Mouse (Mus musculus) neural tube, embryonic 13.5 days (tissue): ENCODE measurements around the gene Egr2. TPM values are rescaled to one million over a fixed set of nuclear protein-coding genes. Genes with fewer than 3 reads are reported as not detected.

Source experiments
- ATAC-seq: fragments of 200-750 bp; cut with Nextera tagmentation; 2 replicates; pipeline ENCODE4 v1.8.0; 2017; ENCODE audit warnings: low read depth, mild to moderate bottlenecking, moderate TSS enrichment, moderate library complexity
- H3K27ac ChIP-seq: fragments of 300-500 bp; sonication (generic); replicated peaks from 2 replicates; pipeline ENCODE4 v1.5.1; 2015; ENCODE audit warnings: moderate library complexity, mild to moderate bottlenecking, inconsistent platforms
- H3K27me3 ChIP-seq: fragments of 300-500 bp; sonication (generic); 2 replicates; pipeline ENCODE4 v1.6.1; 2015; ENCODE audit warnings: mild to moderate bottlenecking, inconsistent platforms
- H3K36me3 ChIP-seq: fragments of 300-500 bp; sonication (generic); 2 replicates; pipeline ENCODE4 v1.6.1; 2015; ENCODE audit warnings: mild to moderate bottlenecking, inconsistent platforms
- H3K4me1 ChIP-seq: fragments of 300-500 bp; sonication (generic); replicated peaks from 2 replicates; pipeline ENCODE4 v1.6.1; 2015; ENCODE audit warnings: inconsistent platforms
- H3K4me2 ChIP-seq: fragments of 300-500 bp; sonication (generic); 2 replicates; pipeline ENCODE4 v1.6.1; 2015; ENCODE audit warnings: inconsistent platforms, mild to moderate bottlenecking, moderate library complexity
- H3K4me3 ChIP-seq: fragments of 300-500 bp; sonication (generic); 2 replicates; pipeline ENCODE4 v1.5.1; 2015; ENCODE audit warnings: mild to moderate bottlenecking, inconsistent platforms
- H3K9ac ChIP-seq: fragments of 300-500 bp; sonication (generic); 2 replicates; pipeline ENCODE4 v1.6.1; 2015; ENCODE audit warnings: moderate library complexity, mild to moderate bottlenecking, inconsistent platforms
- H3K9me3 ChIP-seq: fragments of 300-500 bp; sonication (generic); 2 replicates; pipeline ENCODE4 v1.6.1; 2016; ENCODE audit warnings: inconsistent platforms
- WGBS: fragments of 180-500 bp; shearing (Covaris S2); methylation state at CpG from one replicate; pipeline ENCODE4 v1.1.7; 2015; 5-methylcytosine and 5-hydroxymethylcytosine counted together
- polyA plus RNA-seq: library from polyadenylated mRNA; unstranded; fragments of >200 nt; fragmentation: Nextera tagmentation; extraction: Ambion mirVana; gene quantifications from 2 replicates; pipeline ENCODE4 v1.2.1, GENCODE M21; 2015

Gene Egr2
- 1.3 and 1.4 TPM in 2 replicates for polyA plus RNA-seq

GRCm38 (mm10) chr10:67535256-67535655 is at the start of gene Egr2:
Egr2 (plus strand) TSS chr10:67535475.
- 0% methylated on average over 22 of the region's 37 CpGs for WGBS
- Histone ChIP-seq H3K9ac (peak within 1 kb of the TSS; percentile 62), H3K27me3 (peaks cover 98% of the 10 kb centered on the region), H3K36me3 (no peaks in the 10 kb centered on the region), H3K9me3 (no peaks in the 10 kb centered on the region), H3K4me3 (peak within 1 kb of the TSS; percentile 59), H3K4me2 (peak within 1 kb of the TSS; percentile 91), H3K27ac (no peak within 1 kb of the TSS), H3K4me1 (peaks cover 48% of the 10 kb centered on the region)
- ATAC-seq: no peak

- H3K4me2 ChIP-seq: no peak overlapping the region
- 96% methylated on average over 7 of the region's 7 CpGs for WGBS
- no peaks in the 10 kb centered on the region for H3K36me3 ChIP-seq
- no peak overlapping the region for H3K9ac ChIP-seq
- no peaks in the 10 kb centered on the region for H3K4me1 ChIP-seq
- no peak for ATAC-seq
- no peaks in the 10 kb centered on the region for H3K27me3 ChIP-seq
- H3K9me3 ChIP-seq: no peaks in the 10 kb centered on the region
- no peak overlapping the region for H3K4me3 ChIP-seq
- H3K27ac ChIP-seq: no peak overlapping the region
Measured at GRCm38 (mm10) chr10:67487496-67487895, 47.8 kb upstream of the Egr2 start.

DNA sequence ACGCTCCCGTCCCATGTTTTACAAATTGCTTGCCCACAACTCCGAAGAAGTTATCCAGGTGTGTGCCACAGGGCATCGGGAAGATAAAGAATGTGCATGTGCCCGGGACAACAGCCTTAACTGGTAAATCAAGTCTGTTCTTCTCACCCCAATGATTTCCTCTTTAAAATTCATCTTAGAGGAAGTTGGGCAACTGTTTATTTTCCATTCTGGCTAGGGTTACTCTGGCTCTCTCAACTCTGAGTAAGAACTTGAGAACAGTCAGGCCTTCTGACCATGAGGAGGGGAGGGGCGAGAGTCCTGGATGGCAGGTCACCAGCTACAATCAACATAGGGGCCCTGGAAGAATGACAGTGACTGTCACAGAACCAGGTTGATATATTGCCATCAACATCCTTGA is 45.4 kb upstream of the Egr2 start:
- no peak for ATAC-seq
- H3K4me1 ChIP-seq: no peaks in the 10 kb centered on the region
- no peak overlapping the region for H3K4me3 ChIP-seq
- WGBS: 85% methylated on average over 6 of the region's 6 CpGs
- no peak overlapping the region for H3K9ac ChIP-seq
- no peak overlapping the region for H3K4me2 ChIP-seq
- no peaks in the 10 kb centered on the region for H3K36me3 ChIP-seq
- no peaks in the 10 kb centered on the region for H3K27me3 ChIP-seq
- H3K9me3 ChIP-seq: no peaks in the 10 kb centered on the region
- no peak overlapping the region for H3K27ac ChIP-seq

GRCm38 (mm10) chr10:67490632-67491031 is 44.6 kb upstream of the Egr2 start:
- Histone ChIP-seq H3K36me3 (no peaks in the 10 kb centered on the region), H3K27ac (no peak overlapping the region), H3K9ac (no peak overlapping the region), H3K4me3 (no peak overlapping the region), H3K4me1 (no peaks in the 10 kb centered on the region), H3K27me3 (no peaks in the 10 kb centered on the region), H3K9me3 (no peaks in the 10 kb centered on the region), H3K4me2 (no peak overlapping the region)
- WGBS: 92% methylated on average over 5 of the region's 5 CpGs
- no peak for ATAC-seq

DNA sequence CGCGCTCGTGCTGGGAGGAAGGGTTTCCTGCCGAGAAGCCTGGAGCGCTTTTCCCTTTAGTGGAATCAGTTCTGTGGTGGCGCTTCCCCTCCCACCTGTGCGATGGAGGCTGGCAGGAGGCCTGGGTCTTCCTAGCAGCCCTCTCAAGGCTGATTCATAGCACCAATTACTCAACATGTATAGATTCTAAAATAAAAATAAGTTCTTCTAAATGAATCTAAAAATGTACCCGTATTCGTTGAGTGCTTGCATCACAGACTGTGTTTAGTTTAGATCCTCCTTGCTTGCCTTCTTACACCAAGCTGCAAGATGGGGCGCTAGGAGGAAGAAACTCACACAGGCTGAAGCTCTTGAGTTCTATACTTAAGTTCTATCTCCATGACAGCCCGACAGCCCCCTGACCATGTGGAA is 43.1 kb upstream of the Egr2 start:
- 84% methylated on average over 11 of the region's 11 CpGs for WGBS
- no peaks in the 10 kb centered on the region for H3K9me3 ChIP-seq
- H3K27me3 ChIP-seq: no peaks in the 10 kb centered on the region
- no peak overlapping the region for H3K4me3 ChIP-seq
- H3K4me2 ChIP-seq: no peak overlapping the region
- no peaks in the 10 kb centered on the region for H3K4me1 ChIP-seq
- no peak overlapping the region for H3K27ac ChIP-seq
- ATAC-seq: no peak
- no peak overlapping the region for H3K9ac ChIP-seq
- no peaks in the 10 kb centered on the region for H3K36me3 ChIP-seq

DNA sequence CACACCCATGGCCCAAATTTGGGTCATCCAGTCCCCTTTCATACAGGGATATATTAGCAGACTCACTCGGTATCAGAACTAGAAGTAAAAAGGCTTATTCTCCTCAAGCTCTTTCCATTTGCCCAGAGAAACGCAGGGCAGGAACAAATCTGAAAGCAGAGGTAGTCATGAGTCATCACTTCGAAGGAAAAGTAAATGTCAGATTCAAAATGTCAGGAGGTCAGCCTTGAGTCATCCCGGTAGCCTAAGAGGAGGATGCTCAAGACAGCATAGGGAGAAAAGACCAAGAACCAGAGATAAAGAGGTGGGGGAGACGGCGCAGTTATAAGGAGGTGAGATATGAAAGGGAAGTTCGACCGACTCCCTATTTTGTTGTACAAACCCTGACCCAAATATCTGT is 41.7 kb upstream of the Egr2 start:
- Histone ChIP-seq H3K4me1 (no peaks in the 10 kb centered on the region), H3K9ac (no peak overlapping the region), H3K36me3 (no peaks in the 10 kb centered on the region), H3K27me3 (no peaks in the 10 kb centered on the region), H3K4me2 (no peak overlapping the region), H3K4me3 (no peak overlapping the region), H3K27ac (no peak overlapping the region), H3K9me3 (no peaks in the 10 kb centered on the region)
- ATAC-seq: no peak
- 78% methylated on average over 8 of the region's 8 CpGs for WGBS

DNA sequence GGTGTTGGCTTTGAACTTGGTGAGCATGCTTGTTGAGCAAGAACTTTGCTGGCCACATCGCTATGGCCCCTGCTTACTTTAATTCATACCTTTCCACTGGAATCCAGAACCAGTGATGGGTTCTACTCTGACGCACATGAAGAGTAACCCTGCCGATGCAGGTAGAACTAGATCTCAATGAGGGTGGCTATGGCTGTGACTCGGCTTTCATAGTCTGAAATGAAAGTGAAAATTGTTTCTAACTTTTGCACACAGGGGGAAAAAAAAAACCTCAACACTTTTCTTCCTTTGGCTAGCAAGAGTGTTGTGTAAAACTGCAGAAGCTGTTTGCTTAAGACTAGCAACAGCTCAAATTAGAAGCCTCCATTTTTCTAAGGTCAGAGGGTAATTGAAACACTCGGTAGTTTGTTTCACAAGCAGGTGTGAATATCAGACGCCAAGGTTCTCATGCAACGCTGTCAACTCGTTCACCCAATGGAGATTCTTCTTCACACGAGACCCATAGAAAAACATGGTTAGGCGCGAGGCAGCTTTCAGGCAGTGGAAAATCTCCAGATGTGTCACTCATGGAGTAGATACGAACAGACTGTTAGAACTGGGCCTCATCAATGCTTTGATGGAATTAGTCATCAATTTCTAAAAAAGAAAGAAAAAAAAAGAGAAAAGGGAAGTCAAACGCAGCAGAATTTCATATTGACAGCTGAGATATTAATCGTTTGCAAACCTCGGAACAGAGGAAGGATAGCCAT is 38.0 kb upstream of the Egr2 start:
- H3K4me1 ChIP-seq: no peaks in the 10 kb centered on the region
- no peaks in the 10 kb centered on the region for H3K27me3 ChIP-seq
- no peak overlapping the region for H3K9ac ChIP-seq
- no peak overlapping the region for H3K27ac ChIP-seq
- no peak overlapping the region for H3K4me2 ChIP-seq
- 94% methylated on average over 15 of the region's 15 CpGs for WGBS
- ATAC-seq: no peak
- H3K4me3 ChIP-seq: no peak overlapping the region
- no peaks in the 10 kb centered on the region for H3K9me3 ChIP-seq
- H3K36me3 ChIP-seq: no peaks in the 10 kb centered on the region

DNA sequence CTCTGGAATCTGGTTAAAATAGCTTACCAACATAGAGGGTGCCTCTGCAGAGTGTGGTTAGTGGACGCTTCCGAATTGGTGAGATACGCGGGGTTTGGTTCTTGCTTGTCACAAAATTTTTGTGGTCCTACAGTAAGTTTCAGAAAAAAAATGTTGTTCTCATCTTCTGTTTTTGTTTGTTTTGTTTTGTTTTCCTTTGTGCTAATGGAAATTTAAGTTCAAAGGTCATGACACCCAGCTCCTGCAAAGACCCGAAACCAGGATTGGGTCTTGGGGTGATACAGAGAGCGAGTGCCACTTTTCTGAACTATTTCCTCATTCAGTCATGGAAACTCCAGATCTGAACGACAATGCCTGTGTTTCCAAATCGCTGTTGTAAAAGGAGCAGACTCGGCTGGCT is 37.3 kb upstream of the Egr2 start:
- Histone ChIP-seq H3K9ac (no peak overlapping the region), H3K27ac (no peak overlapping the region), H3K36me3 (no peaks in the 10 kb centered on the region), H3K4me1 (no peaks in the 10 kb centered on the region), H3K4me2 (no peak overlapping the region), H3K4me3 (no peak overlapping the region), H3K9me3 (no peaks in the 10 kb centered on the region), H3K27me3 (no peaks in the 10 kb centered on the region)
- no peak for ATAC-seq
- WGBS: 93% methylated on average over 9 of the region's 9 CpGs

DNA sequence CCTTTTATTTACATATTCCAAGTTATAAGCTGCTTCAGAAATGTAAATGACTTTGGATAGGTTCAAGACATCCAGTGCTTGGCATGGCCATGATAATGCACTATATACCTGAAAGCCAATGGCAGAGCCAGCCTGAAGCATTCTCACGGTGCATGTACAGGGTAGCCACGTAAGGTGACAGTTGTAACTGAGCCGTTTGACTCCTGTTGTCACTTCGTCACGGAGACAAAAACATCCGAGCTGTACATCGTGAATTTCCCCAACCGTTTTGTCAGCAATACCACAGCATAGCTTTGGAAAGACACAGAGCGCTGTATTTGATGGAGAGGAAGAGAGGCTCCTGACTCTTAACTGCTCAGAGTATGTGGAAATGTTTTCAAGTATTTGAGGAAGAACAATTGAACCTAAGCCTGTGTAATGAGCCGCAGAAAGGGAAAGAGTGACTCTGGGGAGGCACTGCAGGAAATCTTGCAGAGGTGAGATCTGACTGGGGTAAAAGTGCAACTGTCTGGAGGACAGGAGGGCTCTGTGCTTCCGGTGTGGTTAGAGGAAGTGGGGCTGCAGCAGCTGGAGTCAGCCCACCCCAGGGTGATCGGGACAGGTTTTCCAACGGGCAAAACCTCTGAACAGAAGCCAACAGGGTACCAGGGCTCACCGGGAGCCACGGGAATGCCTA is 31.8 kb upstream of the Egr2 start:
- ATAC-seq: no peak
- no peaks in the 10 kb centered on the region for H3K36me3 ChIP-seq
- H3K4me3 ChIP-seq: no peak overlapping the region
- 77% methylated on average over 15 of the region's 15 CpGs for WGBS
- H3K27me3 ChIP-seq: no peaks in the 10 kb centered on the region
- no peak overlapping the region for H3K4me2 ChIP-seq
- H3K9me3 ChIP-seq: no peaks in the 10 kb centered on the region
- H3K4me1 ChIP-seq: no peaks in the 10 kb centered on the region
- no peak overlapping the region for H3K9ac ChIP-seq
- no peak overlapping the region for H3K27ac ChIP-seq

GRCm38 (mm10) chr10:67504046-67504445 is 31.2 kb upstream of the Egr2 start:
- H3K4me3 ChIP-seq: no peak overlapping the region
- H3K4me1 ChIP-seq: no peaks in the 10 kb centered on the region
- no peaks in the 10 kb centered on the region for H3K9me3 ChIP-seq
- no peaks in the 10 kb centered on the region for H3K36me3 ChIP-seq
- H3K27me3 ChIP-seq: no peaks in the 10 kb centered on the region
- WGBS: 68% methylated on average over 5 of the region's 5 CpGs
- no peak for ATAC-seq
- H3K9ac ChIP-seq: no peak overlapping the region
- no peak overlapping the region for H3K27ac ChIP-seq
- H3K4me2 ChIP-seq: no peak overlapping the region

DNA sequence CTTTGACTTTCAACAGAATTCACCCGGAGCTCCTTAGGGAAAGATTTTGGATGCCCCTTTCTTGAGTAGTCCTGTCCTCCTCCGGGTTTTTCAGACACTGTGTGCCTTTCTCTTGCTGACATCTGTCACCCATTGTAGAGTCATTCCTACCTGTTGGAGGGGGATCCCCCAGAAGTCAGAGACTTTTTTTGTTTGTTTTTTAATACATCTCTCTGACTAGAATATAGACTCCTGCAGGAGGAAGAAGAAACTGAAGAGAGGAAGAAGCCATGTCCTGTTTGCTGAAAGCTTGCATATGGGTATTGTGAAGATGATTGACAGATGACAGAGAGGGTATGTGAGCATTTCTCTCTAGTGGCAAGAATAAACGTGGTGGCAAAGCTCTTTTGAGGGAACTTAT is 30.0 kb upstream of the Egr2 start:
- no peak overlapping the region for H3K4me3 ChIP-seq
- H3K4me1 ChIP-seq: no peaks in the 10 kb centered on the region
- 71% methylated on average over 3 of the region's 3 CpGs for WGBS
- H3K9ac ChIP-seq: no peak overlapping the region
- H3K36me3 ChIP-seq: no peaks in the 10 kb centered on the region
- no peak for ATAC-seq
- no peaks in the 10 kb centered on the region for H3K27me3 ChIP-seq
- H3K9me3 ChIP-seq: no peaks in the 10 kb centered on the region
- no peak overlapping the region for H3K4me2 ChIP-seq
- no peak overlapping the region for H3K27ac ChIP-seq

- Histone ChIP-seq H3K9ac (no peak overlapping the region), H3K27ac (no peak overlapping the region), H3K4me1 (no peaks in the 10 kb centered on the region), H3K4me2 (no peak overlapping the region), H3K36me3 (no peaks in the 10 kb centered on the region), H3K4me3 (no peak overlapping the region), H3K27me3 (peaks cover 3% of the 10 kb centered on the region; the same call in 1 of the 2 replicates), H3K9me3 (no peaks in the 10 kb centered on the region)
- 69% methylated on average over 8 of the region's 8 CpGs for WGBS
- ATAC-seq: no peak
Measured at GRCm38 (mm10) chr10:67512211-67512610, 23.1 kb upstream of the Egr2 start.

- H3K4me3 ChIP-seq: no peak overlapping the region
- WGBS: 38% methylated on average over 7 of the region's 7 CpGs
- ATAC-seq: no peak
Measured at GRCm38 (mm10) chr10:67512871-67513270, 22.4 kb upstream of the Egr2 start.

More at GRCm38 (mm10) chr10:67512871-67513270, 22.4 kb upstream of the Egr2 start:
- H3K9me3 ChIP-seq: no peaks in the 10 kb centered on the region
- no peak overlapping the region for H3K9ac ChIP-seq
- H3K4me1 ChIP-seq: no peaks in the 10 kb centered on the region
- no peak overlapping the region for H3K4me2 ChIP-seq
- peaks cover 3% of the 10 kb centered on the region; the same call in 1 of the 2 replicates for H3K27me3 ChIP-seq
- no peaks in the 10 kb centered on the region for H3K36me3 ChIP-seq
- H3K27ac ChIP-seq: no peak overlapping the region
